Mouse (Mus musculus) gastrocnemius, adult 18-20 months (tissue): Measurements from ENCODE around the gene Ccdc9. TPM values are rescaled to one million over a fixed set of nuclear protein-coding genes. Genes with fewer than 3 reads are reported as not detected.

Source experiments
- total RNA-seq, 2 experiments: library from RNA; stranded (reverse); gene quantifications; 2 replicates each; pipeline ENCODE4 v1.2.3; 2021

Ccdc9 gene
- total RNA-seq, 2 experiments from 2014 or later: 35.7 to 38.9 TPM

Other genes with a start within 250 kb of the Ccdc9 start
- gene Bicra, start 238.9 kb downstream of the Ccdc9 start, total RNA-seq: 1 to 10 TPM; 5.5 to 6.6 TPM
- not detected for gene Zfp541, start 225.0 kb downstream of the Ccdc9 start, total RNA-seq
- 100 to 1,000 TPM; 101 to 131 TPM for gene Napa, start 188.3 kb downstream of the Ccdc9 start, total RNA-seq
- 10 to 100 TPM; 10.2 to 12.6 TPM for gene Kptn, start 166.9 kb downstream of the Ccdc9 start, total RNA-seq
- gene Slc8a2, start 157.0 kb downstream of the Ccdc9 start, total RNA-seq: under 1 TPM; 0.11 to 0.21 TPM
- gene Meis3, start 111.7 kb downstream of the Ccdc9 start, total RNA-seq: 1 to 10 TPM in 1 of 2 experiments, under 1 TPM in 1; 0.62 to 1.4 TPM
- 1 to 10 TPM; 3.9 to 4.4 TPM for gene Dhx34, start 64.8 kb downstream of the Ccdc9 start, total RNA-seq
- under 1 TPM; 0.25 to 0.26 TPM for gene C5ar2, start 42.6 kb downstream of the Ccdc9 start, total RNA-seq
- gene C5ar1, start 27.3 kb downstream of the Ccdc9 start, total RNA-seq: 1 to 10 TPM; 1.5 to 2.3 TPM
- 10 to 100 TPM; 14.2 to 14.3 TPM for gene Inafm1, start 13.2 kb downstream of the Ccdc9 start, total RNA-seq
- 1 to 10 TPM; 1.2 to 2.3 TPM for gene Bbc3, start 21.6 kb upstream of the Ccdc9 start, total RNA-seq
- gene Sae1, start 101.0 kb upstream of the Ccdc9 start, total RNA-seq: 10 to 100 TPM; 25.3 to 30.6 TPM
- gene Zc3h4, start 114.1 kb upstream of the Ccdc9 start, total RNA-seq: 10 to 100 TPM; 27.7 to 28.6 TPM
- 10 to 100 TPM; 52.0 to 53.2 TPM for gene Tmem160, start 166.0 kb upstream of the Ccdc9 start, total RNA-seq
- gene Npas1, start 190.9 kb upstream of the Ccdc9 start, total RNA-seq: not detected